Mouse (Mus musculus): ENCODE data around the gene Vgll4. TPM values are rescaled to one million over a fixed set of nuclear protein-coding genes. Genes with fewer than 3 reads are reported as not detected.
A peak's percentile ranks its signal among the peaks of the same experiment; 100 is the strongest.

Vgll4 gene
- polyA plus RNA-seq, 1 experiment from 2014 or later: 65.9 TPM

- Histone ChIP-seq H3K9ac (no peak overlapping the region), H3K4me3 (no peak overlapping the region)
- 70% methylated on average over 3 of the region's 3 CpGs for WGBS
Measured at GRCm38 (mm10) chr6:114855644-114856043, 114.2 kb downstream of the Vgll4 start.

GRCm38 (mm10) chr6:114854368-114854767, 115.4 kb downstream of the Vgll4 start:
- no peak overlapping the region for H3K4me3 ChIP-seq
- H3K4me2 ChIP-seq: no peak overlapping the region
- H3K9me3 ChIP-seq: no peaks in the 10 kb centered on the region
- peaks cover 9% of the 10 kb centered on the region for H3K36me3 ChIP-seq
- H3K27me3 ChIP-seq: peaks cover 4% of the 10 kb centered on the region; the same call in 1 of the 2 replicates
- ATAC-seq (ENCODE audit: low FRiP score): no peak
- H3K9ac ChIP-seq: no peak overlapping the region
- peaks cover 63% of the 10 kb centered on the region for H3K4me1 ChIP-seq (replicated peaks)
- WGBS: 55% methylated on average over 2 of the region's 2 CpGs
- 0 out of 2 replicates have a peak overlapping the region, but pooled peaks have one; percentile 3 for H3K27ac ChIP-seq

More at GRCm38 (mm10) chr6:114855644-114856043, 114.2 kb downstream of the Vgll4 start:
- no peaks in the 10 kb centered on the region for H3K9me3 ChIP-seq
- no peak for ATAC-seq (ENCODE audit: low FRiP score)
- H3K27me3 ChIP-seq: peaks cover 4% of the 10 kb centered on the region; the same call in 1 of the 2 replicates
- peaks cover 56% of the 10 kb centered on the region for H3K4me1 ChIP-seq (replicated peaks)
- H3K27ac ChIP-seq: peak overlapping the region; percentile 40; the same call in 1 of the 2 replicates
- H3K4me2 ChIP-seq: no peak overlapping the region
- peaks cover 17% of the 10 kb centered on the region for H3K36me3 ChIP-seq

GRCm38 (mm10) chr6:114852739-114853138, 117.1 kb downstream of the Vgll4 start:
- Histone ChIP-seq H3K9ac (peak overlapping the region; percentile 46), H3K4me3 (no peak overlapping the region), H3K4me2 (0 out of 2 replicates have a peak overlapping the region, but pooled peaks have one; percentile 8), H3K9me3 (no peaks in the 10 kb centered on the region), H3K4me1 (replicated peaks) (peaks cover 70% of the 10 kb centered on the region), H3K27me3 (peaks cover 4% of the 10 kb centered on the region; the same call in 1 of the 2 replicates), H3K36me3 (no peaks in the 10 kb centered on the region), H3K27ac (peak overlapping the region; percentile 75)
- ATAC-seq (ENCODE audit: low FRiP score): peak; percentile 30; the same call in 1 of the 2 replicates
- WGBS: 23% methylated on average over 3 of the region's 3 CpGs

- Histone ChIP-seq H3K9ac (peak overlapping the region; percentile 56), H3K4me3 (no peak overlapping the region), H3K4me2 (no peak overlapping the region), H3K36me3 (no peaks in the 10 kb centered on the region), H3K27me3 (peaks cover 4% of the 10 kb centered on the region; the same call in 1 of the 2 replicates), H3K4me1 (replicated peaks) (peaks cover 71% of the 10 kb centered on the region), H3K27ac (peak overlapping the region; percentile 75), H3K9me3 (no peaks in the 10 kb centered on the region)
- 28% methylated on average over 7 of the region's 7 CpGs for WGBS
- ATAC-seq (ENCODE audit: low FRiP score): no peak
Measured at GRCm38 (mm10) chr6:114851688-114852087, 118.1 kb downstream of the Vgll4 start.

GRCm38 (mm10) chr6:114849787-114850186, 120.0 kb downstream of the Vgll4 start:
- Histone ChIP-seq H3K9me3 (no peaks in the 10 kb centered on the region), H3K9ac (no peak overlapping the region), H3K4me2 (no peak overlapping the region), H3K4me1 (replicated peaks) (peaks cover 76% of the 10 kb centered on the region), H3K4me3 (no peak overlapping the region), H3K27ac (no peak overlapping the region), H3K27me3 (peaks cover 4% of the 10 kb centered on the region; the same call in 1 of the 2 replicates), H3K36me3 (no peaks in the 10 kb centered on the region)
- 90% methylated on average over 8 of the region's 8 CpGs for WGBS
- no peak for ATAC-seq (ENCODE audit: low FRiP score)

- no peaks in the 10 kb centered on the region for H3K9me3 ChIP-seq
- 75% methylated on average over 7 of the region's 7 CpGs for WGBS
- peaks cover 66% of the 10 kb centered on the region for H3K4me1 ChIP-seq (replicated peaks)
- no peak overlapping the region for H3K4me2 ChIP-seq
- no peak overlapping the region for H3K27ac ChIP-seq
- no peaks in the 10 kb centered on the region for H3K36me3 ChIP-seq
- no peak overlapping the region for H3K4me3 ChIP-seq
- H3K9ac ChIP-seq: no peak overlapping the region
- peaks cover 4% of the 10 kb centered on the region; the same call in 1 of the 2 replicates for H3K27me3 ChIP-seq
- no peak for ATAC-seq (ENCODE audit: low FRiP score)
Measured at GRCm38 (mm10) chr6:114848761-114849160, 121.0 kb downstream of the Vgll4 start.

- Histone ChIP-seq H3K36me3 (no peaks in the 10 kb centered on the region), H3K9ac (no peak overlapping the region), H3K27me3 (peaks cover 4% of the 10 kb centered on the region; the same call in 1 of the 2 replicates), H3K4me1 (replicated peaks) (peaks cover 56% of the 10 kb centered on the region), H3K27ac (no peak overlapping the region), H3K4me3 (no peak overlapping the region), H3K4me2 (no peak overlapping the region), H3K9me3 (no peaks in the 10 kb centered on the region)
- 83% methylated on average over 12 of the region's 12 CpGs for WGBS
- ATAC-seq (ENCODE audit: low FRiP score): no peak
Measured at GRCm38 (mm10) chr6:114847582-114848174, 122.1 kb downstream of the Vgll4 start.

- Histone ChIP-seq H3K4me1 (replicated peaks) (peaks cover 56% of the 10 kb centered on the region), H3K4me3 (no peak overlapping the region), H3K4me2 (no peak overlapping the region), H3K27me3 (peaks cover 3% of the 10 kb centered on the region; the same call in 1 of the 2 replicates), H3K27ac (peak overlapping the region; percentile 81), H3K36me3 (no peaks in the 10 kb centered on the region), H3K9ac (peak overlapping the region; percentile 57; the same call in 1 of the 2 replicates), H3K9me3 (no peaks in the 10 kb centered on the region)
- peak; percentile 37; the same call in 1 of the 2 replicates for ATAC-seq (ENCODE audit: low FRiP score)
- 14% methylated on average over 4 of the region's 4 CpGs for WGBS
Measured at GRCm38 (mm10) chr6:114846153-114846772, 123.5 kb downstream of the Vgll4 start.

GRCm38 (mm10) chr6:114842863-114843262, 126.9 kb downstream of the Vgll4 start:
- WGBS: 93% methylated on average over 2 of the region's 2 CpGs
- Histone ChIP-seq H3K27me3 (no peaks in the 10 kb centered on the region), H3K27ac (peak overlapping the region; percentile 62), H3K4me1 (replicated peaks) (peaks cover 44% of the 10 kb centered on the region), H3K9ac (no peak overlapping the region), H3K4me2 (no peak overlapping the region), H3K36me3 (no peaks in the 10 kb centered on the region), H3K9me3 (no peaks in the 10 kb centered on the region), H3K4me3 (no peak overlapping the region)
- no peak for ATAC-seq (ENCODE audit: low FRiP score)

GRCm38 (mm10) chr6:114842131-114842530, 127.7 kb downstream of the Vgll4 start:
- Histone ChIP-seq H3K9ac (no peak overlapping the region; the same call in 1 of the 2 replicates), H3K4me3 (no peak overlapping the region), H3K27ac (peak overlapping the region; percentile 62), H3K36me3 (no peaks in the 10 kb centered on the region), H3K4me2 (no peak overlapping the region), H3K27me3 (no peaks in the 10 kb centered on the region), H3K4me1 (replicated peaks) (peaks cover 40% of the 10 kb centered on the region), H3K9me3 (no peaks in the 10 kb centered on the region)
- WGBS: 61% methylated on average over 3 of the region's 3 CpGs
- ATAC-seq (ENCODE audit: low FRiP score): no peak

GRCm38 (mm10) chr6:114840012-114840411, 129.8 kb downstream of the Vgll4 start:
- no peaks in the 10 kb centered on the region for H3K36me3 ChIP-seq
- H3K9me3 ChIP-seq: no peaks in the 10 kb centered on the region
- no peaks in the 10 kb centered on the region for H3K27me3 ChIP-seq
- no peak overlapping the region for H3K9ac ChIP-seq
- no peak for ATAC-seq (ENCODE audit: low FRiP score)
- WGBS: 88% methylated on average over 7 of the region's 7 CpGs
- no peak overlapping the region for H3K27ac ChIP-seq
- no peak overlapping the region for H3K4me3 ChIP-seq
- no peak overlapping the region for H3K4me2 ChIP-seq
- H3K4me1 ChIP-seq (replicated peaks): peaks cover 28% of the 10 kb centered on the region

- 87% methylated on average over 4 of the region's 4 CpGs for WGBS
Measured at GRCm38 (mm10) chr6:114838872-114839271, 130.9 kb downstream of the Vgll4 start.

More at GRCm38 (mm10) chr6:114838872-114839271, 130.9 kb downstream of the Vgll4 start:
- H3K27ac ChIP-seq: no peak overlapping the region
- H3K36me3 ChIP-seq: no peaks in the 10 kb centered on the region
- no peak overlapping the region for H3K4me2 ChIP-seq
- no peaks in the 10 kb centered on the region for H3K27me3 ChIP-seq
- H3K4me3 ChIP-seq: no peak overlapping the region
- H3K4me1 ChIP-seq (replicated peaks): peaks cover 38% of the 10 kb centered on the region
- ATAC-seq (ENCODE audit: low FRiP score): no peak
- H3K9me3 ChIP-seq: no peaks in the 10 kb centered on the region
- H3K9ac ChIP-seq: no peak overlapping the region

Data from hindbrain, embryonic 13.5 days (tissue).